Mouse (Mus musculus) stomach, postnatal 0 days (tissue): ENCODE data around the gene Casp9. TPM values are rescaled to one million over a fixed set of nuclear protein-coding genes. Genes with fewer than 3 reads are reported as not detected.
A peak's percentile ranks its signal among the peaks of the same experiment; 100 is the strongest.

Experiments used
- ATAC-seq: fragments of 200-750 bp; cut with Nextera tagmentation; 2 replicates; pipeline ENCODE4 v1.8.0; 2017; ENCODE audit not compliant: low FRiP score, low TSS enrichment
- DNase-seq: peaks from one replicate; pipeline ENCODE4 v3.0.0-alpha.2; 2016; ENCODE audit warnings: low spot score
- H3K27ac ChIP-seq: fragments of 300-500 bp; sonication (generic); replicated peaks from 2 replicates; pipeline ENCODE4 v1.5.1; 2014; ENCODE audit warnings: mild to moderate bottlenecking, control low read depth
- H3K27me3 ChIP-seq: fragments of 300-500 bp; sonication (generic); 2 replicates; pipeline ENCODE4 v1.6.1; 2014; ENCODE audit warnings: low read length; ENCODE audit not compliant: control insufficient read depth, insufficient read depth
- H3K36me3 ChIP-seq: fragments of 300-500 bp; sonication (generic); 2 replicates; pipeline ENCODE4 v1.6.1; 2014; ENCODE audit warnings: low read length, mixed read lengths; ENCODE audit not compliant: control insufficient read depth, insufficient read depth
- H3K4me1 ChIP-seq: fragments of 300-500 bp; sonication (generic); replicated peaks from 2 replicates; pipeline ENCODE4 v1.6.1; 2014; ENCODE audit warnings: antibody characterized with exemption; ENCODE audit not compliant: control insufficient read depth, insufficient read depth
- H3K4me2 ChIP-seq: fragments of 300-500 bp; sonication (generic); replicated peaks from 2 replicates; pipeline ENCODE4 v1.6.1; 2014; ENCODE audit warnings: low read depth, mild to moderate bottlenecking, control low read depth, moderate library complexity
- H3K4me3 ChIP-seq: fragments of 300-500 bp; sonication (generic); 2 replicates; pipeline ENCODE4 v1.5.1; 2014; ENCODE audit warnings: low read depth, low read length, control low read depth
- H3K9ac ChIP-seq: fragments of 300-500 bp; sonication (generic); 2 replicates; pipeline ENCODE4 v1.6.1; 2014; ENCODE audit warnings: mild to moderate bottlenecking, low read length, control low read depth, mixed read lengths
- H3K9me3 ChIP-seq: fragments of 300-500 bp; sonication (generic); 2 replicates; pipeline ENCODE4 v1.6.1; 2016; ENCODE audit warnings: low read length; ENCODE audit not compliant: control insufficient read depth
- CTCF ChIP-seq: IDR thresholded peaks from 2 replicates; pipeline ENCODE4 v1.5.1; 2016; ENCODE audit warnings: antibody characterized with exemption, low read depth, mild to moderate bottlenecking, moderate library complexity
- EP300 ChIP-seq: optimal IDR thresholded peaks from 2 replicates; pipeline ENCODE3; 2016; ENCODE audit warnings: antibody characterized with exemption
- WGBS: fragments of 180-500 bp; shearing (Covaris S2); extraction: QIAGEN DNeasy Blood & Tissue Kit; methylation state at CpG from one replicate; pipeline ENCODE4 v1.1.7; 2014; 5-methylcytosine and 5-hydroxymethylcytosine counted together
- polyA plus RNA-seq: library from polyadenylated mRNA; unstranded; fragments of >200 nt; fragmentation: Nextera tagmentation; extraction: Ambion mirVana; gene quantifications from 2 replicates; pipeline ENCODE4 v1.2.1, GENCODE M21; 2015

Casp9 gene
- polyA plus RNA-seq, 1 experiment from 2014 or later, result 9.8 TPM

GRCm38 (mm10) chr4:141865006-141865405 lies 71.6 kb downstream of the Casp9 start:
- Histone ChIP-seq H3K36me3 (no peaks in the 10 kb centered on the region), H3K4me3 (no peak overlapping the region), H3K4me2 (no peak overlapping the region), H3K4me1 (peaks cover 11% of the 10 kb centered on the region), H3K9me3 (no peaks in the 10 kb centered on the region), H3K27ac (no peak overlapping the region), H3K27me3 (no peaks in the 10 kb centered on the region), H3K9ac (no peak overlapping the region)
- DNase-seq (peak; percentile 50), ATAC-seq (no peak)
- TF ChIP-seq EP300 (no peak), CTCF (no peak)
- WGBS, result 88% methylated on average over 5 of the region's 5 CpGs

Other genes with a start within 250 kb of the Casp9 start
- gene Fblim1, start 187.5 kb upstream of the Casp9 start, polyA plus RNA-seq, result 45.1 and 49.2 TPM in 2 replicates
- 2.2 and 2.3 TPM in 2 replicates for gene Tmem82, start 175.0 kb upstream of the Casp9 start, polyA plus RNA-seq
- gene Slc25a34, start 169.8 kb upstream of the Casp9 start, polyA plus RNA-seq, result 1.6 and 1.8 TPM in 2 replicates
- 3.5 and 4.3 TPM in 2 replicates for gene Plekhm2, start 128.7 kb upstream of the Casp9 start, polyA plus RNA-seq
- gene Rsc1a1, start 108.0 kb upstream of the Casp9 start, polyA plus RNA-seq, result not detected in 2 replicates
- gene Ddi2, start 70.2 kb upstream of the Casp9 start, polyA plus RNA-seq, result 14.4 TPM in 2 replicates
- 0.13 and 0.34 TPM in 2 replicates for gene Agmat, start 46.9 kb upstream of the Casp9 start, polyA plus RNA-seq
- gene Dnajc16, start 2.7 kb upstream of the Casp9 start, polyA plus RNA-seq, result 2.9 and 3.1 TPM in 2 replicates
- gene Cela2a, start 32.5 kb downstream of the Casp9 start, polyA plus RNA-seq, result 18.1 and 22.4 TPM in 2 replicates
- not detected in 2 replicates for gene Ctrc, start 52.7 kb downstream of the Casp9 start, polyA plus RNA-seq
- gene Efhd2, start 81.3 kb downstream of the Casp9 start, polyA plus RNA-seq, result 111 and 121 TPM in 2 replicates
- 4.9 and 6.0 TPM in 2 replicates for gene Fhad1, start 221.5 kb downstream of the Casp9 start, polyA plus RNA-seq